ENCODE assay signal across 9 mouse cellular contexts in the genomic region with DNA sequence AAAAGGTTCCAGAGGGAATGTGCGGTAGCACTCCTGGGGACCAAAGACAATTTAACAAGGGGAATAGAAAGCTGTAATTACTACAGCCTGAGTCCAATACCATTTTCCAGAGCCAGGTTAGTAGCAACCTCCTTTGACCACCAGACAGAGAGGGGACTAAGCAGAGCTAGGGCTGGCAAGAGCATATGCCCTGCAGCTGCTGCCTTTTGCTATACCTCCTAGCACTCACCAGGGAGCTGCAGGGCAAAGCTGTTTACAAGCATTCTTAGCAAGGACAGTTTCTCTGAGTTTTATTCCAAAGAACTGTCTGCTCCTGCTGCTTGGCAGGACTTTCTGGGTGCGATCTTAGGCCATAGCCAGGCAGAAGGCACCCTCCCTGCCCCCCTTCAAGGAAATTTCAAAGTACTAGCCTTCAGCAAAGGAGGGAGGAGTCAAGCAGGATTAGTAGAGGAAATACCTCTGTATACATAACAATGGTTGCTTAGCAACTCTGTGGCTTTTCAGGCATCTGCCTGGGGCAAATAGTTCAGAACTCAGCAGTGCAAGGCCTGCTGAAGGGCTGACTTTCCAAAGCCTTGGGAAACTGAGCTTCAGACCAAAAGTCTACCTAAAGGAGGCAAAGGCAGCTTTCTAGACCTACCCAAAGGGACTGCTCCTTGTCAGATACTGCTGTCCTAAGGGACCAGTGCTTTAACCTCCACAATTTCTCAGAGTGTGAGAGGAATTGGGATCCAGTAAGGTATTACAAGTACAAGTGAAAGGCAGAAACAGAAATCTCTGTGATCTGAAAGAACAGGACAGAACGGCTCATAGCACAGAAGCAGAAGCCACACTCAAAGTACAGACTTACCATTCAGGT.
DNase-seq lines count a peak whose midpoint lies in the region; ATAC-seq lines count a peak whose summit lies in the region.
"Had no signal": no experiment of that assay in that cellular context is flagged by ENCODE, and none has a peak within 500 bp of the region (broad histone marks: within the 10 kb centered on the region; RNA-seq: fewer than 3 reads in every experiment).

No protein-coding gene starts in this region.

- H3K27ac ChIP-seq in embryonic facial prominence, embryonic 13.5 days: no peak overlapping the region; the same call in 1 of the 2 replicates
- no peak overlapping the region for H3K27ac ChIP-seq in limb, embryonic 10.5 days
- no peak overlapping the region for H3K27ac ChIP-seq in stomach, embryonic 14.5 days (ENCODE audit: low read length)

- no peak overlapping the region for H3K9ac ChIP-seq in embryonic facial prominence, embryonic 13.5 days
- no peak overlapping the region for H3K9ac ChIP-seq in stomach, embryonic 14.5 days (replicated peaks; ENCODE audit: low read depth, low read length)

- H3K9me3 ChIP-seq in embryonic facial prominence, embryonic 13.5 days: no peaks in the 10 kb centered on the region
- H3K9me3 ChIP-seq in limb, embryonic 10.5 days (replicated peaks): no peaks in the 10 kb centered on the region
- no peaks in the 10 kb centered on the region for H3K9me3 ChIP-seq in stomach, embryonic 14.5 days (ENCODE audit: control insufficient read depth, low read depth, low read length)

- H3K4me1 ChIP-seq in embryonic facial prominence, embryonic 13.5 days: no peaks in the 10 kb centered on the region
- H3K4me1 ChIP-seq in limb, embryonic 10.5 days: 0 out of 2 replicates have a peak, but pooled peaks cover 3% of the 10 kb centered on the region
- no peaks in the 10 kb centered on the region for H3K4me1 ChIP-seq in stomach, embryonic 14.5 days (ENCODE audit: control insufficient read depth, insufficient read depth, low read length)

- H3K4me3 ChIP-seq in embryonic facial prominence, embryonic 13.5 days: no peak overlapping the region
- no peak overlapping the region for H3K4me3 ChIP-seq in limb, embryonic 10.5 days
- H3K4me3 ChIP-seq in stomach, embryonic 14.5 days (ENCODE audit: low read depth, low read length): no peak overlapping the region
- H3K4me3 ChIP-seq: erythroblast, embryonic 14.5 days had no signal

- WGBS in embryonic facial prominence, embryonic 13.5 days: 33% methylated on average over 3 of the region's 3 CpGs
- WGBS in limb, embryonic 10.5 days: 34% methylated on average over 3 of the region's 3 CpGs
- 50% methylated on average over 3 of the region's 3 CpGs for WGBS in stomach, embryonic 14.5 days

- H3K36me3 ChIP-seq in embryonic facial prominence, embryonic 13.5 days: no peaks in the 10 kb centered on the region
- no peaks in the 10 kb centered on the region for H3K36me3 ChIP-seq in limb, embryonic 10.5 days
- no peaks in the 10 kb centered on the region for H3K36me3 ChIP-seq in stomach, embryonic 14.5 days (ENCODE audit: control insufficient read depth, insufficient read depth, low read length)

- no peak overlapping the region for H3K4me2 ChIP-seq in embryonic facial prominence, embryonic 13.5 days
- H3K4me2 ChIP-seq in stomach, embryonic 14.5 days (replicated peaks; ENCODE audit: low read depth, low read length): no peak overlapping the region

- H3K27me3 ChIP-seq in embryonic facial prominence, embryonic 13.5 days: no peaks in the 10 kb centered on the region
- H3K27me3 ChIP-seq in limb, embryonic 10.5 days (ENCODE audit: low read depth, poor library complexity, severe bottlenecking): no peaks in the 10 kb centered on the region
- no peaks in the 10 kb centered on the region for H3K27me3 ChIP-seq in stomach, embryonic 14.5 days (ENCODE audit: control insufficient read depth, insufficient read depth, low read length)

- DNase-seq in left cerebral cortex, postnatal 4 days: peak; percentile 10
- DNase-seq in left cerebral cortex, postnatal 10 days (ENCODE audit: extremely low spot score in 1 of 2, low spot score in 2 of 2): no peak
- peak; percentile 33 for DNase-seq in limb, embryonic 10.5 days (ENCODE audit: low spot score)
- no peak for DNase-seq in adrenal gland, postnatal 36 days
- no peak for DNase-seq in right cerebral cortex, postnatal 4 days
- DNase-seq in urinary bladder, adult 18-20 months (ENCODE audit: low spot score in 2 of 2): no peak

- peak; percentile 81 for ATAC-seq in embryonic facial prominence, embryonic 13.5 days (ENCODE audit: insufficient number of reproducible peaks, insufficient read depth, low FRiP score, low TSS enrichment, low read depth)
- peak; percentile 80; the same call in 1 of the 2 replicates for ATAC-seq in stomach, embryonic 14.5 days (ENCODE audit: insufficient number of reproducible peaks, insufficient read depth, low FRiP score, low read depth)

- intact Hi-C loops in left cerebral cortex, postnatal 4 days (cut with DNase I): no loop called here
- intact Hi-C loops in left cerebral cortex, postnatal 10 days (cut with DNase I): no loop called here

Comparison
In these comparisons a context has a peak if more than half of its experiments do, and no peak if none do; other contexts are left out.
1. DNase-seq: peak in left cerebral cortex, postnatal 4 days (single experiment) and limb, embryonic 10.5 days (single experiment); none in left cerebral cortex, postnatal 10 days (0 of 2), adrenal gland, postnatal 36 days (0 of 2), right cerebral cortex, postnatal 4 days (single experiment) and urinary bladder, adult 18-20 months (0 of 2).